Mouse (Mus musculus): ENCODE measurements around the gene Gramd1b.

The Gramd1b gene

DNA sequence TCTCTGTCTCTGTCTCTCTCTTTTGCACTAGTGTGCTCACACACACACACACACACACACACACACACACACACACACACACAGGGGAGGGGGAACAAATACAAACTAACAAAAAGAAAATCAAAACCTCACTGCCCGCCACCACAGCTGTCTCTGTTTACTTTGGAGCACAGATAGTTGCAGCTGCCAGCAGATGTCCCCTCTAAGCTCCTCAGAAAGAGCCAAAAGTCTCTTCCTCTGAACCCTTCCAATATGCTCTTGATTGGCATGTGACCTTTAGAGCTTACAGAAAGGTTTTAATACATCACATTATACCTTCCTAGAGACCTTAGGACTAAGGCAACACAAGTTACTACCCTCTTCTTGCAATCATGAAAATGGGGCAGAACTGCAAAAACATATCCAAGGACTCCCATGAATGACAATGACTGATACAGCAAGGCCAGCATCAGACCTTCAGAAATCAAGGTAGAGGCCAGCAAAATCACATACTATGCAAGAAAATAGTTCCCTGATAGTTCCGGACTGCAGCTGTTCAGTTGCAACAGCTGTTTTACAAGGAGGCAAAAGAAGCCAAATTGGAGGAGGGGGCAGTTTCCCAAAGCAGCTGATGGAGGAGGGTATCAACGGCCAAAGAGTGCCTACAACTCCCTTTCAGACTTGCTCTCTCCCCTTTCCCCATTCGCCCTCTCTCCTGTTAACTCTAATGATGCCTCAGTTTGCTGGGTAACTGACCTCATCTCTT, 72.5 kb downstream of the Gramd1b start:
- no peak for DNase-seq (ENCODE audit: low spot score in 2 of 2)

- DNase-seq (ENCODE audit: low spot score in 2 of 2), result no peak
Measured at GRCm38 (mm10) chr9:40457448-40457847, 73.7 kb downstream of the Gramd1b start.

- no peak for DNase-seq (ENCODE audit: low spot score in 2 of 2)
Measured at GRCm38 (mm10) chr9:40456191-40456590, 75.0 kb downstream of the Gramd1b start.

- peak; percentile 23 to 50 for DNase-seq (ENCODE audit: low spot score in 2 of 2)
Measured at GRCm38 (mm10) chr9:40455336-40456185, 75.6 kb downstream of the Gramd1b start.

GRCm38 (mm10) chr9:40455020-40455335, 76.2 kb downstream of the Gramd1b start:
- DNase-seq (ENCODE audit: low spot score in 2 of 2), result no peak

- DNase-seq (ENCODE audit: low spot score in 2 of 2), result no peak
Measured at GRCm38 (mm10) chr9:40453889-40454288, 77.3 kb downstream of the Gramd1b start.

GRCm38 (mm10) chr9:40452208-40452607, 79.0 kb downstream of the Gramd1b start:
- DNase-seq (ENCODE audit: low spot score in 2 of 2), result no peak

DNA sequence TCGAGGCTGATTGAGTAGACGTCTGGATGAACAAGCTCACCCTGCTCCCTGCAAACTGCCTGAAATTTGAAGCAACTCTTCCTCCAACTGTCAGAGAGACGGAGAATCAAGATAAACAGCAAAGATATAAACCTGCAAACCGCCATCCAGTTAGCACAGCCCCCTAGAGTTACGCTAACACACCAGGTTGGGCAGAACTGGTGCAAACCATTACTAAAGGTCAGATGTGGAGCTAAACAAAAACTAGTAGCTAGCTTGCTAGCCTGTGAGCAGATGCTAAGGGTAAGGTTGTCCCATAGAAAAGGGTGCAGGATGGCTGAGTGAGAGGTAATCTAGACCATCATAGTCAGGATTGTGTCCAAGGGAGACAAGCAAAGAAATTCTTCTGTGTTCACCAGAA, 80.4 kb downstream of the Gramd1b start:
- no peak for DNase-seq (ENCODE audit: low spot score in 2 of 2)

- no peak for DNase-seq (ENCODE audit: low spot score in 2 of 2)
Measured at GRCm38 (mm10) chr9:40450417-40450714, 80.8 kb downstream of the Gramd1b start.

- DNase-seq (ENCODE audit: low spot score in 2 of 2), result peak in 1 of 2 experiments; percentile 39
Measured at GRCm38 (mm10) chr9:40449610-40450416, 81.4 kb downstream of the Gramd1b start.

DNA sequence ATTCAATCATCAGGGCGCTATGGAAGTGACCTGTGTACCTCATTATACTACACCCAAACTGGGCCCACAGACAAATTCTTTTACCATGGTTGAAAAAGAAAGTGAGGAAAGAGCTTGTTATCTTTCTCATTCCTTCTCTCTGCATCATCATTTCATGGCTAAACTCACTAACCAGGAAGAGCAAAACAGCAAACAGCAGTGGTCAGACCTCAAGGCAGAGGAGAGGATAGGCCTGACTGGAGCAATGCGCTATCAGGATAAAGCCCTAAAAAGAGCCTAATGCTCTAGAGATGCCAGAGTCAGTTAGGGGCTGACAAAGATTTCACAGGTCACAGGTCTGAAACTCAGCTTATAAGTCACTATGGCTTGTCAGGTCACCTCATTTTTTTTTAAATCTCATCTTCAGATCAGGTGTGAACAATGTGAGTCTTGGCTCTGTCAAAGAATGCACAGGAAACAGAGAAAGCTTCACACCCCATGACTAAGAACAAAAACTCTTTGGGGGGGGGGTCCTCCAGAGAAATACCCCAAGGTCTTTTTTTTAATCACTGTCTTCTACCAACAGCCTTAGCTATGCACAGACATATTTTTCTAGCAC, 82.4 kb downstream of the Gramd1b start:
- no peak for DNase-seq (ENCODE audit: low spot score in 2 of 2)

GRCm38 (mm10) chr9:40447265-40447664, 83.9 kb downstream of the Gramd1b start:
- DNase-seq (ENCODE audit: low spot score in 2 of 2), result no peak

DNA sequence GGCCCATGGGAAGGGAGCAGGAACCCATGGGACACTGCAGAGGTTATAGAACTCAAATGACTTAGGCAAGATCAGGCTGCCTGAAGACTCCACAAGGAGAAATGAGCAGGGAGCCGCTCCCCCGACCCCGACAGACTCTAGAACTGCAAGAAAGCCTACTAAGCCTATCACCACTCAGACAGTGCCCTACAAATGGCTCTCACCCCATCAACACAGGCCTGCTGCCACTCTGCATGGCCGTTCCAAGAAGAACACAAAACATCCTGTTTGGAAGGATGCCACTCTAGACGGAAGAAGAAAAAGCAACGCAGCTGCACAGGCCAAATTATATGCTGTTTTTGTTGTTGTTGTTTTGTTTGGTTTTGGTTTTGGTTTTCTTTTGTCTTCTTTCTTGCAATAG, 86.2 kb downstream of the Gramd1b start:
- no peak for DNase-seq (ENCODE audit: low spot score in 2 of 2)

DNA sequence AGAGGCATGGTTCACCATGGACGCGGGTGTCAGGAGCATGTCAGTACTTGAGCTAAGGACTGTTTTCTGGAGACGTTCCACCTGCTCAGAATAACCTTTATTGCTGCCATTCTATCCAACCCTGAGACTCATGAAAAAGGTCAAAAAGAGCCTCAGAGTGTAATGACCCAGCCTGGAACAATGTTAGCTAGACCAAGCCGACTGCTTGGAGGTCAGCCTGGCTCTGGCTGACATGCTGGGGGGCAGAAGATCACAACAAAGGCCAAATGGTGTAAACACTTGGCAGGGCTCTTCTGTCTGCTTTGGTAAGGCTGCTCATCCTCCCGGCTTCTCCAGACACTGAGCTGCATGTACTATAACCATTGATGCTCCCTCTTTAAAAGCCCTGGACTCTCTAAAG, 88.4 kb downstream of the Gramd1b start:
- DNase-seq (ENCODE audit: low spot score in 2 of 2), result no peak

- DNase-seq (ENCODE audit: low spot score in 2 of 2), result no peak
Measured at GRCm38 (mm10) chr9:40439973-40440687, 91.1 kb downstream of the Gramd1b start.

DNA sequence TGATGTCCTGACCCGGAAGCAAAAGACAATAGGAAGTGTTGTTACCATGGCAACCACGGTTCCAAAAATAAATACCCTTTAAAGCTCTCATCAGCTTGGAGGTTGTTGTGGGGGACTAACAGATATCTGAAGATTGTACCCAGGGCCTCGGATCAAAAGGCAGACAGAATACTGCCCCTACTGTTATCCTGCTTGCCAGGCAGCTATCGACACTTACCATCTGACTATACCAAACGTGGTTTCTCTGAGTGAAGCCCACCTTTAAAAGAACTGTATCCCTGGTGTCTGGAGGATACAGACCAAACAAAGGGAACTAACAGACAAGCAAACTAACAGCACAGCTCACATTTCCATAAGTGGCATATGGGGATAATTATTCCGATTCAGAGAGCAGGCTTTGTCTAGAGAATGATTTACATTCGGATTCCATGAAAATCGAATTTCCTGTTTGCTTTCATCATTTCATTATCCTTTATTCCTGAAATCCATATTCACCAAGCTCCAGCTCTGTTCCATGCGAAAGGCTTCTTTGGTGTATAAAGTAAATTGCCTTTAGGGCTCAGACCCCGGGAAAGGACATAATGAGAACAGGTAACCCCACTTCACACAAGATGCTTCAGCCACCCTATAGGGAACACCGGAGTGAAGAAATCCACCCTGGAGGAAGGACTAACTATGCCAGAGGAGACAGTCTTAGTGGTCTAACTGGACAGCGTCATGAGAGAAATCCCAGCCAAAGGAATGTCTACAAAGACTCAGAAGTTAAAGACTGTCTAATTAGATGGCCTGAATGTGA, 92.3 kb downstream of the Gramd1b start:
- no peak for DNase-seq (ENCODE audit: low spot score in 2 of 2)

DNA sequence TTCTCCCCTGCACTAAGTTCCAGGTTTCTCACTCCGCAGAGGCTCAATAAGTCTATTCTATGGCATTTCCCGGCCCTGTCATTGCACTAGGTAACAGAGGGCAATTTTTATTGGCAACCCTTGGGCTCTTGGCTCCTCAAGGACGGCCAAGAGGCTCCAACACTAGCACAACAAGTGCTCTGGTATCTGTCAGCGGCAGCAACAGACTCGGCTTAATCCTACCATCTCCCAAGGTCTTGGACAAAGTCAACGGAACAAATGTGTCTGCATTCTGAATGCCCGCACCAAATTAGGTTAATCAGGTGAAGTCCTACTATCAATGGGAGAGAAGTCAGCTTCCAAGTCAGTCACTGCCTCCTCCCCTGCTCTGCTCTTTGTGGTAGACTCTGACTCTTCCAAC, 93.3 kb downstream of the Gramd1b start:
- DNase-seq (ENCODE audit: low spot score in 2 of 2), result no peak

DNA sequence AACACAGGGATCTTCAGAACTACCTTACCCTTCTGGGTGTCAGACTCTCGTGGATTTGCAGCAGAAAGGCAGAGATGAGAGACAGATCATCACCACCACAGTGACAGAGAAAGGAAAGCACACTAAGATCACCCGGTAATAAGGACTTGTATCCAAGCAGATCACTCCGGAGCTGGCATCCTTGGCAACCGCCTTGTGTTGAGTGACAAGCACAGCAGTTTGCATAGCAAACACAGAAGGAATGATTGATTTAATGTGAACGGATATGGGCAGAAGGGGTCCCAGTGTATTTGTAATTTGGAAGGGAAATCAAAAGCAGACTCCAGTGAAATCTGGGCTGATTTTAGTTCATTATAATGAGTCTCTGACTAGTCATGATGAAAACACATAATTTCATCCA, 97.9 kb downstream of the Gramd1b start:
- no peak for DNase-seq (ENCODE audit: low spot score in 2 of 2)

DNA sequence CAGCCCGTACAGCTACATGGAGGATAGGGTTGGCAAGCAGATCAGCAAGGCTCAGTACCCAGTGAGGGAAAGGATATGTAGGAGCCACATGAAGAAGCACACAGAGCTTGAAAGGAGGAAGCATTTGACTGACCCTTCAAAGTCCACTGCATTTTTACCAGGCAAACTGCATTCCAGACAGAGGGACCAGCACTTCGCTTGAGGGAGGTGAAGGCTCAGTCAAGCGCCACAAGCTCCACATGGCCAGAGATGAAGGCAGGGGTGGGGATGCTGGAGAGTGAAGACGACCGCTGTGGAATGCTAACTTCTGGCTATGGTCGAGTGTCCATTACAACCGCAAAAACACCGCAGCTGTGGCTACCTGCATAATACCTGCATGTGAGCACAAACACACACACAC, 100.2 kb downstream of the Gramd1b start:
- no peak for DNase-seq (ENCODE audit: low spot score in 2 of 2)

GRCm38 (mm10) chr9:40427663-40428062, 103.5 kb downstream of the Gramd1b start:
- DNase-seq (ENCODE audit: low spot score in 2 of 2), result no peak

All from frontal cortex, postnatal 10 days (tissue).